Mouse (Mus musculus): ENCODE data around the gene Spock1. TPM values are rescaled to one million over a fixed set of nuclear protein-coding genes. Genes with fewer than 3 reads are reported as not detected.

Spock1 gene
- polyA plus RNA-seq, 1 experiment: 0.23 TPM

DNA sequence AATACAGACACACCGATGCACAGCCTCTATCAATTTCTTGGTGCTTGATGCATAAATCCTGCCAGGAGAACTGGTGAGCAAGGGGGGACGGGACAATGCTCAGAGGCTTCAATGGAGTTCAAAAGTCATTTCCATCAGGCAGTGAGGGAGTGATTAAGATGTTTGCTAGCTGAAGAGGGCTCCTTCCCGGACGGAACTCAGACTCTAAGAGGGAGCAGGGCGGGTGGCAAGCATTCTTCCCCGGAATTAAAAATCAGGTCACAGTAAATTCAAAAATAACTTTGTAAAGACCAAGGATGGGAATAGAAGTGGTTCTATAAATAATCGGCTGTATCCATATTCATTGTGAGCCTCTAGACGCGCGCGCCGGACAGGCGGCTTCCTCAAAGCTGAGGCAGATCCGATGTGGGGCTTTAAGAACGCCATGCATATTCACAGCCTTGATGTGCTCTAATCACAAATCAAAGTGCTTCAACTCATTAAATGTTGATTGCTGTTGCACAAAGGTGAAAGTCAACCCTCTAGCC lies 270.5 kb downstream of the Spock1 start:
- H3K4me1 ChIP-seq (ENCODE audit: control insufficient read depth, insufficient read depth, low read length): no peaks in the 10 kb centered on the region
- no peak overlapping the region for H3K4me3 ChIP-seq (ENCODE audit: insufficient read depth, low read length)
- TF ChIP-seq POLR2A (IDR thresholded peaks at IDR 0.05; ENCODE audit: low read depth, low read length) (no peak), CTCF (IDR thresholded peaks at IDR 0.05; ENCODE audit: borderline replicate concordance, insufficient read depth, low read length) (no peak)
- no peak overlapping the region for H3K27ac ChIP-seq (ENCODE audit: insufficient read depth, low read length)

DNA sequence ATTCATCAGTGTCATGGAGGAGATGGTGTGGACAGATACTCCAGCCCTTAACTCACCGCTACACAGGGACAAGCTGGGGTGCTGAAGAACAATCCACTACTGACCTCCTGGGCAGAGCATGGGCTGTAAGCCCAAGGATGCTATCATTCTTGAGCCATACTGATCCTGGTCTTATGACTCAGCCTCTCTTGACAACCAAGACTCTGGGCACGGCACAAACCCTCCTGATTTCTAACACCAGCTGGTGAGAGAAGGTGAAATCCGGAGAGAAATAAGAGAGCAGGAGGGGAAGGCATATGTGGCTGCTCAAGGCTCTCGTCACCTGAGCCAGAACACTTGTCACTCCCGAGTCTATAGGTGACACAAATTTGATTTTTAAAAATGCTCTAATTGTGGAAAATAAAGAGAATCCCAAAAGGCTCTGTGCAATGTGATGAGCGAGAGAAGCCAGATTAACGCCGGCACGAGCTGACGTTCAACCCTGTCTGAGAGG lies 271.0 kb downstream of the Spock1 start:
- Histone ChIP-seq H3K4me1 (ENCODE audit: control insufficient read depth, insufficient read depth, low read length) (no peaks in the 10 kb centered on the region), H3K4me3 (ENCODE audit: insufficient read depth, low read length) (no peak overlapping the region), H3K27ac (ENCODE audit: insufficient read depth, low read length) (no peak overlapping the region)
- no peak for TF ChIP-seq CTCF (IDR thresholded peaks at IDR 0.05; ENCODE audit: borderline replicate concordance, insufficient read depth, low read length)
- TF ChIP-seq POLR2A (IDR thresholded peaks at IDR 0.05; ENCODE audit: low read depth, low read length): no peak

DNA sequence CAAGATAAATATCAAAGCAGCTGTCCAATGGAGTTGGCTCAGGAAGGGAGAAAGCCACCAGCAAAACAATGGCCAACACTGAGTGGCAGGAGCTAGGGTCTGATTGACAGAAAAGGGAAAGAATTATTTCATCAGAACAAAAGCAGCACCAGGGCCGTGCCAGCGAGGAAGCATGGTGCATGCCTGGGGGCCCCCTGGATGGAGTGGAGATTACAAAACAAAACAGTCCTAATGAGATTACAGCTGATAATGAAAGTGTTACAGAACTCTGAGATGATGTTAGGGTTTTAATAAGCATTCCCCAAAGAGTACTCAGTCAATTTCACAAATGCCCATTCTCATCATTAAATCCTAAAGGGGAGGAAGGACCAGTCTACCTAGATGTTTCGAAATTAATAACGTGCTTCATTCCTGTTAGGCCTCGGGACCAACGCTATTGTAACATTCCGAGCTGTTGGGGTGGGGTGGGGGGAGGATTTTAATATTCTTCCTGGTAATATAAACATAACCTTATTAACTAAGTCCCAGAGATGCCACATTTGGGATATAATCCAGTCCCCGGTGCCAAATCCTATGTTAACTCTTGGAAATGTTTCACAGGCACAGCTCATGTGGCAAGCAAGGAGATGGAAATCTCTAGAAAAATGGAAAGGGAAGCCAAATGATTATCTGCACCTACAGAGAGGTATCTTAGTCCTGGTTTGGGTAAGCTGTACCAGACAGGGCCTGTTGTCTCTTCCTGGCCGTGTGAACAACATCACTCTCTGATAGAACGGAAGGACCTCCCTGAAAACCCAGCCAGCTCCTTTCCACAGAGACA lies 271.7 kb downstream of the Spock1 start:
- Histone ChIP-seq H3K4me3 (ENCODE audit: insufficient read depth, low read length) (no peak overlapping the region), H3K27ac (ENCODE audit: insufficient read depth, low read length) (no peak overlapping the region), H3K4me1 (ENCODE audit: control insufficient read depth, insufficient read depth, low read length) (no peaks in the 10 kb centered on the region)
- TF ChIP-seq CTCF (IDR thresholded peaks at IDR 0.05; ENCODE audit: borderline replicate concordance, insufficient read depth, low read length) (no peak), POLR2A (IDR thresholded peaks at IDR 0.05; ENCODE audit: low read depth, low read length) (no peak)

DNA sequence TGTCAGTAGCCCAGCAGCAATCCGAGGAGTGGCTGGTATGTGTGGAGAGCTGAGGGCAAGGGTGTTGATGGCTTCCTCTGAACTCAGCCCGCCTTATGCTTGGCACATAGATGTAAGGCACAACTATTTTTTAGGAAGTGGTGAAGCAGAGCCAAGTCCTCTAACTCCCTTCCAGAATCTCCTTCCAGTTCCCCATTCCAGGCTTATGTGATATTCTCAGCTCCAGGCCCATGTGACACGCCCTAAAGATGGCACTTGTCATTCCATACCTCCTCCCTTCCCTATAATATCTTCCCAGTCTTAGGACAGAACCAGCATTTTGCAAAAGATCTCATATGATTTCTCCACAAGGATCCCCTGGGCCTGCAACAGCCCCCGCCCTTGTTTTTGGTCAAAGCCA lies 277.6 kb downstream of the Spock1 start:
- no peak for TF ChIP-seq CTCF (IDR thresholded peaks at IDR 0.05; ENCODE audit: borderline replicate concordance, insufficient read depth, low read length)
- TF ChIP-seq POLR2A (IDR thresholded peaks at IDR 0.05; ENCODE audit: low read depth, low read length): no peak
- no peaks in the 10 kb centered on the region for H3K4me1 ChIP-seq (ENCODE audit: control insufficient read depth, insufficient read depth, low read length)
- no peak overlapping the region for H3K27ac ChIP-seq (ENCODE audit: insufficient read depth, low read length)
- H3K4me3 ChIP-seq (ENCODE audit: insufficient read depth, low read length): no peak overlapping the region

DNA sequence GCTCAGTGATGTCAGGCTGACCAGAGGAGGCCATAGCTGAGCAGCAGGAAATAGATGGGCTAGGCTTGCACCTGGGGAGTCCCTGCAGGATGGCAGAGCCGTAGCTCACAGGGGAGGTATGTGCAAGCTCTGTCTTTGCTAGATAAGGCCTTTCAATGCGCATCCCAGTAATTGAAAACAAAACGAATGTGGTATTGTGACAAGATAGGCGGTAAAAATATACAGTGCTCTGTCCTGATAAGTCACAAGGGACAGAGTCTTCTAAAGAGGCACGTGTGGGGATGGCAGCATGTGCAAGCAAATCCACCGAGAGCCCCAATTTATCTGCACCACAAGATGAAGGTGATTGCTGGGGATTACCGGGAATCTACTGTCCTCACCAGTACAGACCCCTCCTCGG lies 279.9 kb downstream of the Spock1 start:
- Histone ChIP-seq H3K4me3 (ENCODE audit: insufficient read depth, low read length) (no peak overlapping the region), H3K4me1 (ENCODE audit: control insufficient read depth, insufficient read depth, low read length) (no peaks in the 10 kb centered on the region), H3K27ac (ENCODE audit: insufficient read depth, low read length) (no peak overlapping the region)
- TF ChIP-seq CTCF (IDR thresholded peaks at IDR 0.05; ENCODE audit: borderline replicate concordance, insufficient read depth, low read length) (no peak), POLR2A (IDR thresholded peaks at IDR 0.05; ENCODE audit: low read depth, low read length) (no peak)

DNA sequence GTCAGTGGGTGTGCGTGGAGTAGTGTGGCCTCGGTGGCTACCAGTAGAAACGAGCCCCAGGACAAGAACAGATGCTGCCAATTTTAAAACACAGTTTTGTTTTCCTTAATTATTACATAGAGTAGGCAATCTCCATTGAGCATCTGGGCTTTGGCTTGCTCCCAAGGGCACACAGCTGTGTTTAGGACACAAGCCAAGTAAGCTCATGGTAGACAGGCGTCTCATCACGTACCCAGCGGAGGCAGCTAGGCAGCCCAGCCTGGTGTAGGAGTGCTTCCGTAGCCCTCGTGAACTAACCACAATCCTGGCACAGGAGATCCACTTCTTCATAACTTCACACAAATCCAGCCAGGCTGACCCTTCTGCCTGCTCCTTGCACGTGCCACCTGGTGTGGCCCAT lies 281.7 kb downstream of the Spock1 start:
- no peak overlapping the region for H3K4me3 ChIP-seq (ENCODE audit: insufficient read depth, low read length)
- TF ChIP-seq POLR2A (IDR thresholded peaks at IDR 0.05; ENCODE audit: low read depth, low read length): no peak
- TF ChIP-seq CTCF (IDR thresholded peaks at IDR 0.05; ENCODE audit: borderline replicate concordance, insufficient read depth, low read length): no peak
- H3K4me1 ChIP-seq (ENCODE audit: control insufficient read depth, insufficient read depth, low read length): no peaks in the 10 kb centered on the region
- H3K27ac ChIP-seq (ENCODE audit: insufficient read depth, low read length): no peak overlapping the region

DNA sequence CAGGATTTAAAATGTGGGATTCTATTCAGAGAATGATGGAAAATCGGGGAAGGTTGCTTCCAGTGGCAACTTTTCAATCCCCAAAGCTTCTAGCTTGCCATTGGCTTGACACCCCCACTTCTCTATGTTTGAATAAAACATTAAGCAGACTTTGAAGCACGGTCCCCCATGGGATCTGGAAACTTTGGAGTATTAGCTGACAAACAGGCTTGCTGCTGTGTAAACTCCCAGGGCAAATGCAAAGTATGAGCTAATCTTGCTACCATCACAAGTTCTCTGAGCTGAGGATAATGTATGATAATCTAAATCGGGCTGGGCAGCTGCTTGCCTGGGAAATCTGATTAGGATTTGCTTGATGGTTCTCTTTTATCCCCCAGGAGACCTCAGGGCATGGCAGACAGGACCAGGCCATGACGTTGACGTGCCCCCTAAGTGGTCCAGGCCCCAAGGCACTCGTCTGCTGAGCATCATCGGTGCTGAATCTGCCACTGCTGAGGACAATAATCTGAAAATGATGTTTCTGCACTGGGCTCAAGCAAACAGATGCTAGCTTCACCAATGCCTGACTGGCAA lies 284.1 kb downstream of the Spock1 start:
- Histone ChIP-seq H3K27ac (ENCODE audit: insufficient read depth, low read length) (no peak overlapping the region), H3K4me3 (ENCODE audit: insufficient read depth, low read length) (no peak overlapping the region), H3K4me1 (ENCODE audit: control insufficient read depth, insufficient read depth, low read length) (no peaks in the 10 kb centered on the region)
- no peak for TF ChIP-seq CTCF (IDR thresholded peaks at IDR 0.05; ENCODE audit: borderline replicate concordance, insufficient read depth, low read length)
- TF ChIP-seq POLR2A (IDR thresholded peaks at IDR 0.05; ENCODE audit: low read depth, low read length): no peak

DNA sequence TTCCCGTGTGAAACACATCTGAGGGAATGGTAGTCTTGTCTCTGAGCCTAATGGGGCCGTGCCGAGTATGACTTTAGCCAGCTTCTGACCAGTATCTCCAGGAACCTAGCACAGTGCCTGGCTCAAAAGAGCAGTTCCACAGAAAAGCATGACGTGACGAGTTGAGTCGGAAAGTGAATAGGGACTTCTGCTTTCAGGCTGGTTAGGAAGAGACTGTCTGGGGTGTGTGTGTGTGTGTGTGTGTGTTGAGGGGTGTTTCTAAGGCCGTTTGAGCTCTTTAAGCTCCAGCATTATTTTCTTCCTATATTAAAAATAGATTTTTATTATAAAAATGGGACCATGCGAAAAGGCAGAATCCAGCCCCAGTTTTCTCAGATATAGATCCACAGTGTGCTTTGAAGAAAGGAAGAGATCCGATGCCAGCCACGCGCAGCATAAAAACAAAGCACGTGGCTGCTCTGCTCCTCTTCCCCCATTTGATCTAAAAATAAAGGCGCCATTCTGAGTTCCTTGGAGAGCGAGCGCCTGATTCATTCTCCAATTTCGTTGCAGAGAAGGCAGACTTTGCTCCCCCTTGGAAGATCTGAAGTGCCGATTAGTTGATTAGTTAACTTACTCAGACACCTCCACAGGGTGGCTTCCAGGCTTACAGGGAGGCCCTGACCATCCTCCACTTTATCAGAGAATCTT lies 288.9 kb downstream of the Spock1 start:
- TF ChIP-seq POLR2A (IDR thresholded peaks at IDR 0.05; ENCODE audit: low read depth, low read length) (no peak), CTCF (IDR thresholded peaks at IDR 0.05; ENCODE audit: borderline replicate concordance, insufficient read depth, low read length) (no peak)
- Histone ChIP-seq H3K4me1 (ENCODE audit: control insufficient read depth, insufficient read depth, low read length) (no peaks in the 10 kb centered on the region), H3K27ac (ENCODE audit: insufficient read depth, low read length) (no peak overlapping the region), H3K4me3 (ENCODE audit: insufficient read depth, low read length) (no peak overlapping the region)

DNA sequence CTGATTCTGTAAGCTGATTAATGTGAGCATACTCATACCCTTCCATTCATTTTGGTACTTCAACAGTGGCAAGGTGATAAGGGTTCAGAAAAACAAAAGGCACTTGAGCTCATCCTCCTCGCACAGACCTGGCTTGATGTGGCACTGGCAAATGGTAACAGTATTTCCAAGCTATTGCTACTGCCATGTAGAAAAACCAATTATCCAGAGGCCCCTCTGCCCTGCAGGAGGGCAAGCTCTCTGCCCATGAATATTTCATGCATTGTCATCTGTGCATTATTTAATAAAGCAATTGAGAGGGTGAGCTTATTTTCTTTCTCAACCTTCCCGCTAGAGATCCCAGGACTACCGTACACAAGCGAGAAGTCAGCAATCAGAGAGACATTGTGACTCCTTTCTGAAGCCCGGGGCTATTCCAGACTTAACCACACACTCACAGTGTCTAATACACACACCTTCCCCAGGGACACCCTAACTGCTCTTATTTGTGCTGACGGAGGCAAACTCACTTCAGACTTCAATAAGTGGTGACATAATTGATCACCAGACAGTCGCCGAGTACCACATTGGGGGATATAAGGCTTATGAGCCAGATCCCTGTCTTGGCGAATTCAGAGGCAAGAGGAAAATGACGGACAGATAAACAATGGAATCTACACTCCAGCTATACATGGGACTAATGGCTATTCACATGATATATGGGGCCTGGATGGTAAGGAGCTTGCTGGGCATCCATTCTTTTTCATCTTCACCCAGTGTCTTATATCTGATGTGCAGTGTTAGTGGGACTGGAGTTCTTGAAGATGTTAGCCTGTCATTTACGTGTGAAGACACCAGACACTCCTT lies 296.6 kb downstream of the Spock1 start:
- TF ChIP-seq CTCF (IDR thresholded peaks at IDR 0.05; ENCODE audit: borderline replicate concordance, insufficient read depth, low read length) (no peak), POLR2A (IDR thresholded peaks at IDR 0.05; ENCODE audit: low read depth, low read length) (no peak)
- H3K4me1 ChIP-seq (ENCODE audit: control insufficient read depth, insufficient read depth, low read length): no peaks in the 10 kb centered on the region
- no peak overlapping the region for H3K27ac ChIP-seq (ENCODE audit: insufficient read depth, low read length)
- no peak overlapping the region for H3K4me3 ChIP-seq (ENCODE audit: insufficient read depth, low read length)
